Mouse (Mus musculus) megakaryocyte, embryonic 14.5 days (primary cell): ENCODE results near the gene Slc7a14.

Experiments
- FLI1 ChIP-seq: IDR thresholded peaks from 2 replicates; pipeline ENCODE4 v1.6.1; 2012; ENCODE audit warnings: low read length, inconsistent platforms, mixed read lengths
- GATA1 ChIP-seq: IDR thresholded peaks from 3 replicates; pipeline ENCODE4 v1.6.1; 2012; ENCODE audit warnings: mixed read lengths, low read length, inconsistent platforms, borderline replicate concordance

DNA sequence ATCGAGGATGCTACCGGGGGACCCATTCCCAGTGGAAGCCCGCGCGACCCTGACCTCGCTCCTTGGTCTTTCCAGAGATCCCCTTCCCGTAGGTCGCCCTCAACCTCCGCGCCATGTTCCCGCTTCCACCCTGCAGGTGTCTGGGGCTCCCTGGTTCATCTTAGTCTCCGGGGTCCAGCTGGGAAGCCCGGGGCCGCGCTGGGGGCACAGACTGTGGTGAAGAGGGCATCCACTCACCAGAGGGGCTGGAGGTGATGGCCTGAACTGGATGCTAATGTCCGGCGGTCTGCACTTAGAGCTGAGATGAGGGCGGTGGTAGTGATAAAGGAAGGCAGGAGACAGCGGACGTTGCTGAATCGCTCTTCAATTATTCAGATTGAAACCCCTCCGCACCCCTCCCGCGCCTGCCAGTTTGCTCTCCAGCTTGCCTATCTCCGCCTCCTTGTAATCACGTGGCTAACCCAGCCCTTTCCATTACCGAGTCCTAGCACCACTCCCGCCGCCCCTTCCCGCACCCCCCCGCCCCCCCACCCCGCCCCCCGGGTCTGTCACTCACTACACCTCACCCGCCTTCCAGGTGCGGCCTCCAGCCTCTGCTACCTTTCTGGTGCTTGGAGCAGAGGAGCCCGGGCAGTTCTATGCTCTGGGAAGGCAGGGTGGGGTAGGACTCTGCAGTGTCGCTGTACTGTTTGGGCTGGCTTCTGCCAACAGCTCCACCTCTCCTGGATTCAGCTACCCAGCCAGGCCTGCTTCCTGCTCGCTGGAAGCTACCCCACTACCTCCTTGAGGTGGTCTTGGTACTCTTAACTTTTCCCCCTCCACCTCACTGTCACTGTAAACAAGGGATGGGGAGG lies at the start of gene Slc7a14:
- no peak for TF ChIP-seq GATA1
- TF ChIP-seq FLI1: no peak
